In genomic region chr5:144439286-144440040, GRCm38 (mm10) we compare ENCODE assay signal across 17 mouse cellular contexts.
DNase-seq lines count a peak whose midpoint lies in the region; ATAC-seq and TF ChIP-seq lines count a peak whose summit lies in the region.
"Had no signal": no experiment of that assay in that cellular context is flagged by ENCODE, and none has a peak within 500 bp of the region (broad histone marks: within the 10 kb centered on the region; RNA-seq: fewer than 3 reads in every experiment).

No protein-coding gene starts in this region.

- H3K4me2 ChIP-seq in neural tube, embryonic 15.5 days, result no peak overlapping the region
- H3K4me2 ChIP-seq in intestine, postnatal 0 days (replicated peaks; ENCODE audit: low read depth), result no peak overlapping the region
- H3K4me2 ChIP-seq: forebrain, embryonic 12.5 days; hindbrain, embryonic 15.5 days; kidney, embryonic 15.5 days; midbrain, embryonic 12.5 days had no signal

- H3K4me1 ChIP-seq in neural tube, embryonic 15.5 days, result peaks cover 8% of the 10 kb centered on the region
- no peaks in the 10 kb centered on the region for H3K4me1 ChIP-seq in intestine, postnatal 0 days (replicated peaks; ENCODE audit: control insufficient read depth, insufficient read depth, low read length)
- H3K4me1 ChIP-seq: forebrain, embryonic 12.5 days; kidney, embryonic 15.5 days; midbrain, embryonic 12.5 days had no signal

- no peak for TF ChIP-seq CTCF in intestine, postnatal 0 days (IDR thresholded peaks at IDR 0.05; ENCODE audit: low read depth)

- no peak for DNase-seq in neural tube, embryonic 10.5 days (ENCODE audit: extremely low spot score, low spot score)
- peak; percentile 58 to 60 for DNase-seq in adrenal gland, postnatal 36 days
- peak; percentile 34 for DNase-seq in cerebellum, adult 9-11 months
- no peak for DNase-seq in frontal cortex, postnatal 10 days (ENCODE audit: low spot score in 2 of 2)
- DNase-seq: gastrocnemius, postnatal 14 days; heart, adult 2 months; heart, postnatal 36 days; liver had no signal

- no peak overlapping the region for H3K27ac ChIP-seq in neural tube, embryonic 15.5 days (replicated peaks)
- H3K27ac ChIP-seq in intestine, postnatal 0 days (ENCODE audit: low read depth, low read length), result no peak overlapping the region
- H3K27ac ChIP-seq: forebrain, embryonic 12.5 days; heart, adult 2 months; hindbrain, embryonic 15.5 days; kidney, embryonic 15.5 days; midbrain, embryonic 12.5 days had no signal

- H3K4me3 ChIP-seq in neural tube, embryonic 15.5 days (replicated peaks), result no peak overlapping the region
- H3K4me3 ChIP-seq in intestine, postnatal 0 days (ENCODE audit: low read depth, low read length), result no peak overlapping the region
- H3K4me3 ChIP-seq: forebrain, embryonic 12.5 days; heart, adult 2 months; hindbrain, embryonic 15.5 days; kidney, embryonic 15.5 days; midbrain, embryonic 12.5 days had no signal

- H3K36me3 ChIP-seq in neural tube, embryonic 15.5 days, result no peaks in the 10 kb centered on the region
- H3K36me3 ChIP-seq in intestine, postnatal 0 days (ENCODE audit: control insufficient read depth, insufficient read depth), result no peaks in the 10 kb centered on the region
- H3K36me3 ChIP-seq: forebrain, embryonic 12.5 days; hindbrain, embryonic 15.5 days; kidney, embryonic 15.5 days; midbrain, embryonic 12.5 days had no signal

- ATAC-seq in neural tube, embryonic 15.5 days (ENCODE audit: low FRiP score), result peak; percentile 53
- no peak for ATAC-seq in activated CD4-positive, CD25-positive, alpha-beta regulatory T cell, adult 4 months
- no peak for ATAC-seq in intestine, postnatal 0 days
- ATAC-seq: intestine, embryonic 16.5 days; lung, postnatal 0 days had no signal

- H3K9ac ChIP-seq in neural tube, embryonic 15.5 days (replicated peaks), result no peak overlapping the region
- no peak overlapping the region for H3K9ac ChIP-seq in intestine, postnatal 0 days (ENCODE audit: low read depth, low read length)
- H3K9ac ChIP-seq: forebrain, embryonic 12.5 days; hindbrain, embryonic 15.5 days; kidney, embryonic 15.5 days; midbrain, embryonic 12.5 days had no signal

- H3K9me3 ChIP-seq in neural tube, embryonic 15.5 days (replicated peaks), result no peaks in the 10 kb centered on the region
- no peaks in the 10 kb centered on the region for H3K9me3 ChIP-seq in intestine, postnatal 0 days (ENCODE audit: control insufficient read depth)
- H3K9me3 ChIP-seq: forebrain, embryonic 12.5 days; hindbrain, embryonic 15.5 days; kidney, embryonic 15.5 days; midbrain, embryonic 12.5 days had no signal

- 68% methylated on average over 10 of the region's 10 CpGs for WGBS in neural tube, embryonic 15.5 days
- 80% methylated on average over 10 of the region's 10 CpGs for WGBS in intestine, postnatal 0 days

- no peaks in the 10 kb centered on the region for H3K27me3 ChIP-seq in neural tube, embryonic 15.5 days (replicated peaks)
- no peaks in the 10 kb centered on the region for H3K27me3 ChIP-seq in intestine, postnatal 0 days (replicated peaks; ENCODE audit: control insufficient read depth, insufficient read depth, low read length)
- H3K27me3 ChIP-seq: forebrain, embryonic 12.5 days; hindbrain, embryonic 15.5 days; kidney, embryonic 15.5 days; midbrain, embryonic 12.5 days had no signal

Comparison
In these comparisons a context has a peak if more than half of its experiments do, and no peak if none do; other contexts are left out.
1. DNase-seq: peak in adrenal gland, postnatal 36 days (2 of 2) and cerebellum, adult 9-11 months (single experiment); none in neural tube, embryonic 10.5 days (single experiment) and frontal cortex, postnatal 10 days (0 of 2).